Mouse (Mus musculus) adrenal gland, adult 8-10 months (tissue): ENCODE data around the gene Gm10553. TPM values are rescaled to one million over a fixed set of nuclear protein-coding genes. Genes with fewer than 3 reads are reported as not detected.

Experiments
- total RNA-seq, 4 experiments: library from RNA; stranded (reverse); gene quantifications; 2 replicates each; pipeline ENCODE4 v1.2.4; 2022

Gene Gm10553
- total RNA-seq, 4 experiments from 2014 or later, result not detected

Other genes with a start within 250 kb of the Gm10553 start
- gene Slc16a14, start 165.0 kb upstream of the Gm10553 start, total RNA-seq, result 10 to 100 TPM in 2 of 4 experiments, 1 to 10 TPM in 2; 3.8 to 19.2 (median 11.4) TPM
- 1 to 10 TPM in 1 of 4 experiments, under 1 TPM in 2, not detected in 1; 0.61 to 1.2 (median 0.89) TPM for gene A530032D15Rik, start 9.7 kb downstream of the Gm10553 start, total RNA-seq
- 1 to 10 TPM; 1.5 to 4.7 (median 2.2) TPM for gene C130026I21Rik, start 170.4 kb downstream of the Gm10553 start, total RNA-seq